Mouse (Mus musculus): ENCODE data around the gene Slc30a7. TPM values are rescaled to one million over a fixed set of nuclear protein-coding genes. Genes with fewer than 3 reads are reported as not detected.

Gene Slc30a7
- polyA plus RNA-seq, 1 experiment from 2014 or later = 25.6 TPM

DNA sequence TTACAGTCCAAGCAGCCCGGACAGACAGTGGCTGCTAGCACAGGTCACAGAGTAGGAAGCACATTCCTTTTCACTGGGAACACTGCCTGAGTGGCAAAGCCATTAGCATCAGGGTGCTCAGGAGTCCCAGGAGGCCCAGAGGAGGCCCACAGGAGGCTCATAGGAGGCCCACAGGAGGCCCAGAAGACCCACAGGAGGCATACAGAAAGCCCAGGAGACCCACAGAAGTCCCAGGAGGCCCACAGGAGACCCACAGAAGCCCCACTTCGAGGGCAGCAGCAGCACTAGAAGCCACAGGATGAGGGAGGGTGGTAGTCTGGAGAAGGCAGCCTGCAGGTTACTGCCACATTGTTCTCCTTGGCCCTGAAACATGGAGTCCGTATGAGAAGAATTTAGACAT is 54.1 kb downstream of the Slc30a7 start:
- H3K4me2 ChIP-seq (ENCODE audit: low read length) = no peak overlapping the region
- 58% methylated on average over 3 of the region's 3 CpGs for WGBS
- H3K4me3 ChIP-seq (ENCODE audit: control insufficient read depth in 1 of 2, insufficient read depth in 1 of 2, low read depth in 1 of 2, low read length in 2 of 2) = no peak overlapping the region
- H3K36me3 ChIP-seq (ENCODE audit: control insufficient read depth, insufficient read depth, low read length) = peaks cover 55% of the 10 kb centered on the region
- H3K27me3 ChIP-seq (ENCODE audit: control insufficient read depth, insufficient read depth, low read length) = no peaks in the 10 kb centered on the region
- H3K9ac ChIP-seq (ENCODE audit: low read length) = no peak overlapping the region
- H3K9me3 ChIP-seq (ENCODE audit: control insufficient read depth, low read length) = no peaks in the 10 kb centered on the region
- peaks cover 0 to 3% of the 10 kb centered on the region in 2 experiments; a peak in 1 of 4 replicates for H3K4me1 ChIP-seq (ENCODE audit: control insufficient read depth in 2 of 2, insufficient read depth in 2 of 2, low read length in 2 of 2)
- H3K27ac ChIP-seq (replicated peaks in 1 of 2; ENCODE audit: control insufficient read depth in 1 of 2, insufficient read depth in 1 of 2, low read depth in 2 of 2, low read length in 2 of 2) = no peak overlapping the region
- ATAC-seq (ENCODE audit: insufficient number of reproducible peaks, insufficient read depth, low FRiP score, low read depth) = no peak

DNA sequence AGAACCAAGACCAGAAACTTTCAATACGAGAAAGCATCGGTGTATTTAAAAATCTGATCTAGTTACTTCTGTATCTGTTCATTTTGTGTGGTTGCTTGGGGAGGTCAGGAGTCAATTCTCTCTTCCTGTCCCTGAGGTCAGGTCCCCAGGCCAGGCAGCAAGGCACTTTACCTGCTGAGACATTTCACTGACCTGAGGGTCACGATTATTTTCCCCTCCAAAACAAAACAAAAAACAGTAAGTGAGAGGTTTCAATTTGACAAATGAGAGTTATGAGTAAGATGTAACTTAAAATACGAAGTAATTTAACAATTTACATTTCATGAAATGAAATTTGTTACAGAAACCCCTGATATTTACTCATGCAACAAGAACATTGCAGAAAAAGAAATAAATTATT is 54.9 kb downstream of the Slc30a7 start:
- no peaks in the 10 kb centered on the region for H3K27me3 ChIP-seq (ENCODE audit: control insufficient read depth, insufficient read depth, low read length)
- WGBS = 89% methylated on average over 4 of the region's 4 CpGs
- no peak overlapping the region for H3K4me2 ChIP-seq (ENCODE audit: low read length)
- no peak overlapping the region for H3K9ac ChIP-seq (ENCODE audit: low read length)
- H3K36me3 ChIP-seq (ENCODE audit: control insufficient read depth, insufficient read depth, low read length) = peaks cover 47% of the 10 kb centered on the region
- no peak overlapping the region for H3K4me3 ChIP-seq (ENCODE audit: control insufficient read depth in 1 of 2, insufficient read depth in 1 of 2, low read depth in 1 of 2, low read length in 2 of 2)
- no peaks in the 10 kb centered on the region for H3K9me3 ChIP-seq (ENCODE audit: control insufficient read depth, low read length)
- no peak overlapping the region for H3K27ac ChIP-seq (replicated peaks in 1 of 2; ENCODE audit: control insufficient read depth in 1 of 2, insufficient read depth in 1 of 2, low read depth in 2 of 2, low read length in 2 of 2)
- peaks cover 0 to 3% of the 10 kb centered on the region in 2 experiments; a peak in 1 of 4 replicates for H3K4me1 ChIP-seq (ENCODE audit: control insufficient read depth in 2 of 2, insufficient read depth in 2 of 2, low read length in 2 of 2)
- ATAC-seq (ENCODE audit: insufficient number of reproducible peaks, insufficient read depth, low FRiP score, low read depth) = no peak

DNA sequence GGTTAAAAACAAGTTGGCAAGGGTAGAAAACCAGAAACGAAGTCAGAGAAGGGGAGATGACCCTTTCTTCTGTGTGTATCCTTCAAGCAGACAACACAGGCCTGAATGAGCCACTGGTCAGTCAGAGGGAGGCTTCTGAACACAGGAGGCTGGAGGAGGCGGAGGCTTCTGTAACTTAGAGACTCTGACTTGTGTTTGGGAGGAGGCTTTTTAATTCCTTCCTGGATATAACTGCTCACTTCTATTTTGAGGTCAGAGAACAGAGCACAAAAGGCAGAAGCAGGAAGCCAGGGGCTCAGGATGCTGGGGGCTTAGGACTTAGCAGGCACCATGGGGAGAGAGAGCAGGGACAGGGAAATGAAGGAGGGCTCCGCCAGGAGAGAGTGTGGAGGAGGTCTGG is 56.0 kb downstream of the Slc30a7 start:
- Histone ChIP-seq H3K4me3 (ENCODE audit: control insufficient read depth in 1 of 2, insufficient read depth in 1 of 2, low read depth in 1 of 2, low read length in 2 of 2) (no peak overlapping the region), H3K9me3 (ENCODE audit: control insufficient read depth, low read length) (no peaks in the 10 kb centered on the region), H3K4me2 (ENCODE audit: low read length) (no peak overlapping the region), H3K27ac (replicated peaks in 1 of 2; ENCODE audit: control insufficient read depth in 1 of 2, insufficient read depth in 1 of 2, low read depth in 2 of 2, low read length in 2 of 2) (no peak overlapping the region), H3K27me3 (ENCODE audit: control insufficient read depth, insufficient read depth, low read length) (no peaks in the 10 kb centered on the region), H3K4me1 (ENCODE audit: control insufficient read depth in 2 of 2, insufficient read depth in 2 of 2, low read length in 2 of 2) (peaks cover 0 to 3% of the 10 kb centered on the region in 2 experiments; a peak in 1 of 4 replicates), H3K9ac (ENCODE audit: low read length) (no peak overlapping the region), H3K36me3 (ENCODE audit: control insufficient read depth, insufficient read depth, low read length) (peaks cover 44% of the 10 kb centered on the region)
- no peak; the same call in 1 of the 2 replicates for ATAC-seq (ENCODE audit: insufficient number of reproducible peaks, insufficient read depth, low FRiP score, low read depth)
- 66% methylated on average over 3 of the region's 3 CpGs for WGBS

DNA sequence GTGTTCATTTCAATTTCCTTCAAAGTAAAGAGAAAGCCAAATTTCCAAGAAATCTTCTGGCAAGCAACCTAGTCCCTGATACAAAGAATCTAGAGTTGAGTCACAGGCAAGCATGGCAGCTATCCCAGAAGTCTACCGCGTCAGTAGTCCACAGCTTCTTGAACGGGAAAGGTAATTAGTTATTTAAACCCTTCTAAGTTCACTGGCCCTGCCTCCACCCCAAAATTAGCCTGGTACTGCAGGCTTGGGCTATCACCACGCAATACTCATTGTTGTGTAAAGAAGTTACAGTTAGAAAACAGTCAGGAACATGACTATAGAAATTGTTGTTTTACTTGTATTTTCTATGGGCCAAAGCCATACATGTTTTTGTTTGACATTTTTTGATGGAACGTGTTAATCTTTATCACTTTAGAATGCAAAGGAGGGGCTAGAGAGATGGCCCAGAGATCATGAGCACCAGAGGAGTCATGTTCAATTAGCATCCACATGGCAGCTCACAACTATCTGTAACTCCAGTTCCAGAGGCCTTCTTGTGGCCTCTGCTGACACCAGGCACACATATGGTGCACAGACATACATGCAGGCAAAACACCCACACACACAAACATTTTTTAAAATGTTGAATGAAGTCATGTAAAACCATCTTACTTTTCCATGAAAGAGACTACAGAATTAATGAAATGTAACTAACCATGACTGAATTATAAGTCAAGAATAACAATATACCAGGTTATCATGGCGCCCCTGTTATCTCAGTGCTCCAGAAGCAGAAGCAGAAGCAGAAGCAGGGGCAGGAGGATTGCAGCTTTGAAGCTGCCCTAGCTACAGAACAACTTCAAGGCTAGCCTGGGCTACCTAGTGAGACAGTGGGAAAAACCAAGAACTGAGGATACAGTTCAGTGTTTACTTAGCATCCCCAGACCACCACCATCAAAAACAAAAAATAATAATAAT is 57.0 kb downstream of the Slc30a7 start:
- peaks cover 46% of the 10 kb centered on the region for H3K36me3 ChIP-seq (ENCODE audit: control insufficient read depth, insufficient read depth, low read length)
- no peak overlapping the region for H3K27ac ChIP-seq (replicated peaks in 1 of 2; ENCODE audit: control insufficient read depth in 1 of 2, insufficient read depth in 1 of 2, low read depth in 2 of 2, low read length in 2 of 2)
- H3K4me1 ChIP-seq (ENCODE audit: control insufficient read depth in 2 of 2, insufficient read depth in 2 of 2, low read length in 2 of 2) = peaks cover 0 to 3% of the 10 kb centered on the region in 2 experiments; a peak in 1 of 4 replicates
- ATAC-seq (ENCODE audit: insufficient number of reproducible peaks, insufficient read depth, low FRiP score, low read depth) = no peak
- H3K9ac ChIP-seq (ENCODE audit: low read length) = no peak overlapping the region
- no peaks in the 10 kb centered on the region for H3K9me3 ChIP-seq (ENCODE audit: control insufficient read depth, low read length)
- no peaks in the 10 kb centered on the region for H3K27me3 ChIP-seq (ENCODE audit: control insufficient read depth, insufficient read depth, low read length)
- H3K4me2 ChIP-seq (ENCODE audit: low read length) = no peak overlapping the region
- H3K4me3 ChIP-seq (ENCODE audit: control insufficient read depth in 1 of 2, insufficient read depth in 1 of 2, low read depth in 1 of 2, low read length in 2 of 2) = no peak overlapping the region
- 82% methylated on average over 6 of the region's 6 CpGs for WGBS

DNA sequence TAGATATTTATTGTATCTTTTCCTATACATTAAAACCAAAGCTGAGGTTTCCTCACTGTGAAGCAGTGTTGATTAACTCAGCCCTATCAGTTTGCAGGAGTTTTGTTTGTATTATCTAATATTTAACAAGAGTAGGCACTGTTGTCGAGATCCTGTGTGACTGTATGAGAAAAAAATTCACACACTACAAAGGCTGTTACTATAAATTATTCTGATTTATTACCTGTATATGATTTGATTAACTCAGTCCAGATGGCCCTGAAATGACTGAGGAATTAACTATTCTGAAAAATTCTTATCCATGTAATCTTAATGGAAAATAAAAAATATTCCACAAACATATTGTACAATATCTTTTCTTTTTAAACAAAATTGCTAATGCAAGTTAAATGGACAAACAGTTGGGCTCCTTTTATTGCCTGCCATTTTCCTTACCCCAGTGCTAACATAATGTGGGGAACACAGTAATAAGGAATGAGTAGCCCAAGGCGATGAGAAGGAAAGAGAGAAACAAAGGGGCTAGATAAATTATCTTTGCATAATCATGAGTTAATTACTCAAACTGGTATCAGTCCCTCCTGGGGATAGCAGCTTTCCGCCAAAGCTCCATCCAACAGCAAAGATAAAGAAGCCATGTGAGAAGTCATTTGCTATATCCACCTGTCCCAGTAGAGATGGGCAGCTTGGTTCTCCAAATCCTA is 57.8 kb downstream of the Slc30a7 start:
- Histone ChIP-seq H3K4me2 (ENCODE audit: low read length) (no peak overlapping the region), H3K4me3 (ENCODE audit: control insufficient read depth in 1 of 2, insufficient read depth in 1 of 2, low read depth in 1 of 2, low read length in 2 of 2) (no peak overlapping the region), H3K27me3 (ENCODE audit: control insufficient read depth, insufficient read depth, low read length) (no peaks in the 10 kb centered on the region), H3K27ac (replicated peaks in 1 of 2; ENCODE audit: control insufficient read depth in 1 of 2, insufficient read depth in 1 of 2, low read depth in 2 of 2, low read length in 2 of 2) (no peak overlapping the region), H3K36me3 (ENCODE audit: control insufficient read depth, insufficient read depth, low read length) (peaks cover 54% of the 10 kb centered on the region), H3K4me1 (ENCODE audit: control insufficient read depth in 2 of 2, insufficient read depth in 2 of 2, low read length in 2 of 2) (peaks cover 0 to 3% of the 10 kb centered on the region in 2 experiments; a peak in 1 of 4 replicates), H3K9ac (ENCODE audit: low read length) (no peak overlapping the region), H3K9me3 (ENCODE audit: control insufficient read depth, low read length) (no peaks in the 10 kb centered on the region)
- ATAC-seq (ENCODE audit: insufficient number of reproducible peaks, insufficient read depth, low FRiP score, low read depth) = no peak
- WGBS = 81% methylated on average over 3 of the region's 3 CpGs

DNA sequence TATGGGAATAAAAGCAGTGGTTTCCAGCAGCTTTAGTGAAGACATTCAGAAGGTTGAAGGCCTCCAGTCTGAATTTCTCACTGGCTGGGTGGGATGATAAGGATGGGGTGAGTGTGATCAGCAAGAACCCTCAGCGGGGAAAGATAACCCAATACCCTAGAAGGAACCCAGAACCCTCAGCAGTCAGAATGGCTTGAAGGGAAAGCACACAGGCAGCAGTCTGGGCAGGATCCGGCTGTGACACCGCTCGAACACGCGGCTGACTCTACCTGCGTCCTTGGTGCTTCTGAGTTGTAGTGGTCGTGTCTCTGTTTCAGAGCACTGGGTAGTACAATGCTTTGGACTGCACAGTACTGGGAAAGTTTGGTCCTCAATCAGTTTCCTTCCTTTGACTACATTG is 60.9 kb downstream of the Slc30a7 start:
- no peak for ATAC-seq (ENCODE audit: insufficient number of reproducible peaks, insufficient read depth, low FRiP score, low read depth)
- Histone ChIP-seq H3K4me2 (ENCODE audit: low read length) (no peak overlapping the region), H3K4me3 (ENCODE audit: control insufficient read depth in 1 of 2, insufficient read depth in 1 of 2, low read depth in 1 of 2, low read length in 2 of 2) (no peak overlapping the region), H3K27me3 (ENCODE audit: control insufficient read depth, insufficient read depth, low read length) (no peaks in the 10 kb centered on the region), H3K4me1 (ENCODE audit: control insufficient read depth in 2 of 2, insufficient read depth in 2 of 2, low read length in 2 of 2) (no peaks in the 10 kb centered on the region), H3K27ac (replicated peaks in 1 of 2; ENCODE audit: control insufficient read depth in 1 of 2, insufficient read depth in 1 of 2, low read depth in 2 of 2, low read length in 2 of 2) (no peak overlapping the region), H3K9me3 (ENCODE audit: control insufficient read depth, low read length) (no peaks in the 10 kb centered on the region), H3K36me3 (ENCODE audit: control insufficient read depth, insufficient read depth, low read length) (peaks cover 53% of the 10 kb centered on the region), H3K9ac (ENCODE audit: low read length) (no peak overlapping the region)
- 85% methylated on average over 8 of the region's 8 CpGs for WGBS

DNA sequence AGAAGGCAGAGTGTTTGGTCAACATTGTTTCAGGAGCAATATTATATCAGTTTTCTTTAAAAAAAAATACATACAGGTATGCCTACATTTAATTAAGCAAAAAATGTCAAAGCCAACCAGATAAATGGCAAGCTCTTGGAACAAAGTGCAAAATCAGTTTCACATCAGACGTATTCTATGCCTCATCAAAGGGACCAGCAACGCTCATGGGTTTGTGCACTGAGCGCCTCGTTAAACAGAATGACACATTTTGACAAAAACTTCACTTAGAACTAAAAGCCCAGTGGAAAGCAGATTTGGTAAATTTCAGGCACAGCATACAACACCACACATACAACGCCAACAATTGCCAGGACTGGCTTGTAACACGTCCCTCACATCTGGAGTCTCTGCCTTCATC is 62.8 kb downstream of the Slc30a7 start:
- H3K4me2 ChIP-seq (ENCODE audit: low read length) = no peak overlapping the region
- H3K4me1 ChIP-seq (ENCODE audit: control insufficient read depth in 2 of 2, insufficient read depth in 2 of 2, low read length in 2 of 2) = no peaks in the 10 kb centered on the region
- no peaks in the 10 kb centered on the region for H3K9me3 ChIP-seq (ENCODE audit: control insufficient read depth, low read length)
- H3K27me3 ChIP-seq (ENCODE audit: control insufficient read depth, insufficient read depth, low read length) = no peaks in the 10 kb centered on the region
- peaks cover 57% of the 10 kb centered on the region for H3K36me3 ChIP-seq (ENCODE audit: control insufficient read depth, insufficient read depth, low read length)
- no peak for ATAC-seq (ENCODE audit: insufficient number of reproducible peaks, insufficient read depth, low FRiP score, low read depth)
- WGBS = 91% methylated on average over 6 of the region's 6 CpGs
- H3K9ac ChIP-seq (ENCODE audit: low read length) = no peak overlapping the region
- H3K27ac ChIP-seq (replicated peaks in 1 of 2; ENCODE audit: control insufficient read depth in 1 of 2, insufficient read depth in 1 of 2, low read depth in 2 of 2, low read length in 2 of 2) = no peak overlapping the region
- H3K4me3 ChIP-seq (ENCODE audit: control insufficient read depth in 1 of 2, insufficient read depth in 1 of 2, low read depth in 1 of 2, low read length in 2 of 2) = no peak overlapping the region

Data from heart, embryonic 14.5 days (tissue).